Mouse (Mus musculus) liver, embryonic 13.5 days (tissue): ENCODE data around the gene Tbc1d17. TPM values are rescaled to one million over a fixed set of nuclear protein-coding genes. Genes with fewer than 3 reads are reported as not detected.
A peak's percentile ranks its signal among the peaks of the same experiment; 100 is the strongest.

Experiments used
- ATAC-seq: fragments of 200-750 bp; cut with Nextera tagmentation; 2 replicates; pipeline ENCODE4 v1.8.0; 2017; ENCODE audit warnings: low read depth, mild to moderate bottlenecking, moderate number of reproducible peaks, moderate library complexity
- DNase-seq: peaks from one replicate; pipeline ENCODE4 v3.0.0; 2022
- H3K27ac ChIP-seq: fragments of 300-500 bp; sonication (generic); 2 replicates; pipeline ENCODE4 v1.5.1; 2015; ENCODE audit warnings: moderate library complexity, mild to moderate bottlenecking, inconsistent platforms
- H3K27me3 ChIP-seq: fragments of 300-500 bp; sonication (generic); 2 replicates; pipeline ENCODE4 v1.6.1; 2015; ENCODE audit warnings: mild to moderate bottlenecking, inconsistent platforms
- H3K36me3 ChIP-seq: fragments of 300-500 bp; sonication (generic); 2 replicates; pipeline ENCODE4 v1.6.1; 2015; ENCODE audit warnings: mild to moderate bottlenecking, inconsistent platforms
- H3K4me1 ChIP-seq: fragments of 300-500 bp; sonication (generic); replicated peaks from 2 replicates; pipeline ENCODE4 v1.6.1; 2015; ENCODE audit warnings: inconsistent platforms
- H3K4me2 ChIP-seq: fragments of 300-500 bp; sonication (generic); 2 replicates; pipeline ENCODE4 v1.6.1; 2015; ENCODE audit warnings: inconsistent platforms, mild to moderate bottlenecking, moderate library complexity
- H3K4me3 ChIP-seq: fragments of 300-500 bp; sonication (generic); replicated peaks from 2 replicates; pipeline ENCODE4 v1.5.1; 2015; ENCODE audit warnings: mild to moderate bottlenecking, inconsistent platforms
- H3K9ac ChIP-seq: fragments of 300-500 bp; sonication (generic); 2 replicates; pipeline ENCODE4 v1.6.1; 2015; ENCODE audit warnings: mild to moderate bottlenecking, inconsistent platforms
- H3K9me3 ChIP-seq: fragments of 300-500 bp; sonication (generic); replicated peaks from 2 replicates; pipeline ENCODE4 v1.6.1; 2016; ENCODE audit warnings: inconsistent platforms
- WGBS: fragments of 180-500 bp; shearing (Covaris S2); methylation state at CpG from one replicate; pipeline ENCODE4 v1.1.7; 2015; ENCODE audit not compliant: insufficient replicate concordance; 5-methylcytosine and 5-hydroxymethylcytosine counted together
- polyA plus RNA-seq: library from polyadenylated mRNA; unstranded; fragments of >200 nt; fragmentation: Nextera tagmentation; extraction: Ambion mirVana; gene quantifications from 2 replicates; pipeline ENCODE4 v1.2.1, GENCODE M21; 2015

The Tbc1d17 gene
- polyA plus RNA-seq, 1 experiment from 2014 or later, result 29.0 TPM

DNA sequence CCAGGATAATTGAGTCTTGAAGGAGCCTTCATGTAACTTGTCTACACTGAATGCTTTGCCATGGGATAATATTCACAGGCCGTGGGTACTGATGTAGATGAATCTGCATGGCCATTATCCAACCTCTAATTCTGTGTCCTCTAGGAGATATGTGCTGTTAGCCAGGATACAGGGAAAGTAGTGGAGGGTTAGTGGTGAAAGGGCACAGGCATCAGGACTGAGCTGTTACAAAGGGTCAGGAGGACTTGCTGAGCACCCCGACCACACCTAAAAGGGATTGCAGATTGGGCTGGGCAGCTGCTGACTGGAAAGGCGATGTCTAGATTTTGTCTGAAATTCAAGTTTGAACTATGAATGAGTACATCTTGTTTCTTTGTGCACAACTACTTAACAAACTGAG, 28.4 kb downstream of the Tbc1d17 start:
- WGBS, result 79% methylated on average over 3 of the region's 3 CpGs
- Histone ChIP-seq H3K4me1 (peaks cover 84% of the 10 kb centered on the region), H3K36me3 (peaks cover 36% of the 10 kb centered on the region), H3K4me3 (no peak overlapping the region), H3K9ac (peak overlapping the region; percentile 91; the same call in 1 of the 2 replicates), H3K4me2 (peak overlapping the region; percentile 79), H3K27ac (peak overlapping the region; percentile 95), H3K27me3 (no peaks in the 10 kb centered on the region), H3K9me3 (no peaks in the 10 kb centered on the region)
- DNase-seq (no peak), ATAC-seq (no peak)

DNA sequence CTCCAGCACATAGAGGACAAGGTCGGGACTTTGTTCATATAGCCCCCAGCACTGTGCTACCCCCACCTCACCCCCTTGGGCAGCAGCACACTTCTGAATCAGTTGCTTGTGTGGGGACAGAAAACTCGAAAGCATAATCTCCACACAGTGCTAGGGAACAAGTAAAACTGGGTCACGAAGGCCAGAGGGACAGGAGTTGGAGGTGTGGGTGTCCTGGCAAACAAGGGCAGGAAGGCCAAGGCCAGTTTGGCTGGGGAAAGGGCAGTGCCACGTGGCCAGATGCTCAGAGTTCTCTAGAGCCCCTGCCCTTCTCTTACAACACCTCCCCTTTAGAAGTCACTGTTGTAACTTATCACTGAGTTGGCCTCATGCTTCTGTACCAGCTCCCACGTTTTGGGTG, 29.0 kb downstream of the Tbc1d17 start:
- H3K27me3 ChIP-seq, result no peaks in the 10 kb centered on the region
- H3K4me1 ChIP-seq, result peaks cover 84% of the 10 kb centered on the region
- 40% methylated on average over 5 of the region's 5 CpGs for WGBS
- H3K4me3 ChIP-seq, result peak overlapping the region; percentile 74
- H3K27ac ChIP-seq, result peak overlapping the region; percentile 95
- H3K36me3 ChIP-seq, result peaks cover 34% of the 10 kb centered on the region
- ATAC-seq (no peak), DNase-seq (no peak)
- H3K9ac ChIP-seq, result peak overlapping the region; percentile 91
- H3K9me3 ChIP-seq, result no peaks in the 10 kb centered on the region
- peak overlapping the region; percentile 79 for H3K4me2 ChIP-seq

GRCm38 (mm10) chr7:44819391-44819790, 29.5 kb downstream of the Tbc1d17 start:
- H3K27me3 ChIP-seq, result no peaks in the 10 kb centered on the region
- H3K36me3 ChIP-seq, result peaks cover 37% of the 10 kb centered on the region
- H3K4me1 ChIP-seq, result peaks cover 84% of the 10 kb centered on the region
- ATAC-seq, result no peak
- WGBS, result 83% methylated on average over 2 of the region's 2 CpGs
- no peak for DNase-seq
- peak overlapping the region; percentile 79 for H3K4me2 ChIP-seq
- no peaks in the 10 kb centered on the region for H3K9me3 ChIP-seq
- H3K4me3 ChIP-seq, result peak overlapping the region; percentile 74
- peak overlapping the region; percentile 91 for H3K9ac ChIP-seq
- H3K27ac ChIP-seq, result peak overlapping the region; percentile 95

DNA sequence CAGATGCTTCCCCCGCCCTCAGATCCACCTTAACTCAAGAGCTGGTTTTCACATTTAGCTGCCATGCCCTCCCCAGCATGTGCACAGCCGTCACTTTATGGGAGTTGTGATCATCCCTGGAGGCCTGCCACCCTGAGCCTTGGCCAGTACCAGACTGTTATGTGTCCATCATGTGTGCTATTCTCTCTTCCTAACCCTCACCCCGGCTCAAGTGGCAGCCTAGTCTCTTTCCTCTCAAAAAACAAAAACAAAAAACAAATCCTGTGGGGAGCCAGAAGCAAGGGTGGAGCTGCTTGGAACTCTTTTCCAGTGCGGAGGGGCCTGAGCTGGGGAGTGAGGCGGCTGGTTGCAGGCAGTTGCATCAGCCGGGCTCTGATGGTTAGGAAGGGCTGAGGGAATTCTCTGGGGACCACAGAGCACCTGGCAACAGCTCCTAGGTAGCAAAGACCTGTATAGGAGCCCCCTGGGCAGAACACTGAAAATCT, 30.1 kb downstream of the Tbc1d17 start:
- WGBS, result 42% methylated on average over 6 of the region's 6 CpGs
- H3K4me2 ChIP-seq, result peak overlapping the region; percentile 79

GRCm38 (mm10) chr7:44818164-44818563, 30.7 kb downstream of the Tbc1d17 start:
- no peaks in the 10 kb centered on the region for H3K9me3 ChIP-seq
- peak overlapping the region; percentile 91 for H3K9ac ChIP-seq
- peak overlapping the region; percentile 95 for H3K27ac ChIP-seq
- ATAC-seq (no peak), DNase-seq (no peak)
- peaks cover 44% of the 10 kb centered on the region for H3K36me3 ChIP-seq
- H3K4me3 ChIP-seq, result peak overlapping the region; percentile 74
- peak overlapping the region; percentile 79 for H3K4me2 ChIP-seq
- peaks cover 77% of the 10 kb centered on the region for H3K4me1 ChIP-seq
- no peaks in the 10 kb centered on the region for H3K27me3 ChIP-seq
- 27% methylated on average over 2 of the region's 2 CpGs for WGBS

More for the DNA sequence above, 30.1 kb downstream of the Tbc1d17 start:
- H3K9me3 ChIP-seq, result no peaks in the 10 kb centered on the region
- H3K9ac ChIP-seq, result peak overlapping the region; percentile 91
- no peaks in the 10 kb centered on the region for H3K27me3 ChIP-seq
- H3K27ac ChIP-seq, result peak overlapping the region; percentile 95
- H3K36me3 ChIP-seq, result peaks cover 43% of the 10 kb centered on the region
- peak overlapping the region; percentile 74 for H3K4me3 ChIP-seq
- ATAC-seq (no peak), DNase-seq (peak; percentile 34)
- peaks cover 83% of the 10 kb centered on the region for H3K4me1 ChIP-seq

DNA sequence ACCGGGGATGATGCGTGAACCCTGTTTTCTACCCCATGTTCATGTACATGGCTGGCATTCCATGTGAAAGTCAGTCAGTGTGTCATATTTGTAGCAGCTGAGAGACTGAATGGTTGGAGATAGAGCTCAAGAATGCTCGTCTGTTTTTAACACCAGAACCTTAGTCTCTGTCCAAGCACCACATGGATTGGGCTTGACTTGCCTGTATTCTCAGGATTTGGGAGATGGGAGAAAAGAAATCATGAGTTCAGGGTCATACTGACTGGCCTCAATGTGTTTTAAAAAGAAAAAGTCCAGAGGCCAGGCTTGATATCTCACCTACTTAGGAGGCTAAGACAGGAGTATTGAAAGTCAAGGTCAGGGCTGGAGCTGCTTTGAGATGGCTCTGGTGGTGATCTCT, 31.4 kb downstream of the Tbc1d17 start:
- Histone ChIP-seq H3K36me3 (peaks cover 44% of the 10 kb centered on the region), H3K4me2 (peak overlapping the region; percentile 79), H3K9me3 (no peaks in the 10 kb centered on the region), H3K9ac (peak overlapping the region; percentile 91), H3K4me1 (peaks cover 70% of the 10 kb centered on the region), H3K27me3 (no peaks in the 10 kb centered on the region), H3K27ac (peak overlapping the region; percentile 95), H3K4me3 (peak overlapping the region; percentile 74)
- DNase-seq, result no peak
- 22% methylated on average over 3 of the region's 3 CpGs for WGBS
- ATAC-seq, result no peak

DNA sequence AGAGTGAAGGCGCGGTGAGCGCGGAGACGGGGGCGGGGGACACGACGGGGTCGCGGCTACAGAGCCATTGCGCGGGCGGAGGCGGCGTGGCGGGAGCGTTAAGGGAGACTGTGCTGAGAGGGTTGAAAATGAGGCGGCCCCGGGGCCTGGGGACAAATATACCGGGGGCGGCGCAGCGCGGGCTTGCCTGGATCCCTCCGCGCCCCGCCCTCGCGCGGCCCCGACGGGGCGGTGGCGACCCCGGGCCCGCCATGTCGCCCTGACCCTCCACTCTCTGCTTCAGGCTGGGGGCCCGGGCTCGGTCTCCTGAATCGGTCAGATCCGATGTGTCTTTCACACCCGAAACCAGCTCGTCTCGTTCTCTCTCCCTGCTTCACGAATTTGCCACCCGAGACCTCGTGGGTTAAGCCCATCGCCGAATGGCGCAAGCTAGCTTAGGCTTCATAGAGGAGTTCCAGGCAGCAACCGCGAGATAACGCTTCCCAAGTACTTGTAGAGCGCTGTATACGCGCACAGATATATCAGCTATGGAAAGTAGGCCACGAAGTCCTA, 32.3 kb downstream of the Tbc1d17 start, which contains the start of gene Atf5:
Gene Atf5 (minus strand): TSS at position 189 of the 552 bp plus-strand sequence.
- DNase-seq (peak; percentile 58), ATAC-seq (peak; percentile 22)
- WGBS, result under 1% methylated on average over 57 of the region's 57 CpGs
- peaks cover 63% of the 10 kb centered on the region for H3K4me1 ChIP-seq
- no peaks in the 10 kb centered on the region for H3K9me3 ChIP-seq
- H3K9ac ChIP-seq, result peak within 1 kb of the TSS; percentile 91
- H3K4me2 ChIP-seq, result peak within 1 kb of the TSS; percentile 79
- no peaks in the 10 kb centered on the region for H3K27me3 ChIP-seq
- H3K36me3 ChIP-seq, result peaks cover 40% of the 10 kb centered on the region
- peak within 1 kb of the TSS; percentile 95 for H3K27ac ChIP-seq
- peak within 1 kb of the TSS; percentile 74 for H3K4me3 ChIP-seq

DNA sequence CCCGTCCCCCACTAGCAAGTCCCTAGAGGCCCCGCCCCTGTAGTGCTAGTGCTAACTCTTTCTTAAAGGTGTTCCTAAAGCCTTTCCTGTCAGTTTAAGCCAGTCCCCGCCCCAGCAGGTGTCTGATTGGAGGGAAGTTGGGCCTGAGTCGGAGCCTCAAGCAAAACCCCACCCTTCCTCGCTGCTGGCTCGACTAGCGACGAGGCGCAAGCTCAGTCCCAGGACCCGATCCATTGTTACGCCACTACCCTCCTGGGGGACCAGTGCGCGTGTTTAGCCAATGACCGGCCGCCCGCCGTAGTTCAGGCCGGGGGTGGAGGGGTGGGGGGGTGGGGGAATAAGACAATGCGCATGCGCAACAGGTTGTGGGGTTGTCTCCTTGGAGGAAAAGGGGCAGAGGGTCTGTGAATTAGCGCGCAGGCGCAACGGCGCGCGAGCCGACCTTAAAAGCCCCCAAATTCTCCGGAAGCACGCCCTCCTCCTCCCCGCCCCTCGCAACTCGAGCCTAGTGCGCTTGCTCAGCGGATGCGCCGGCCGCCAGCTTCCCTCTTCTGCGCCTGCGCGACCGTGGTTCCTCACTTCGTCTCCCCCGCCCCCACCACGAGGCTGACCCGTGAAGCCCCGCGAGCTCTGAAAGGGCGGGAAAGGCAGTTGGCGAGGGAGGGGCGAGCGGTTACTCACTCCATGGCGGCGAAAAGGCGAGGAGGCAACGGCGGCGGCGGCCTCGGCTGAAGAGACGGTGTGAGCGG, 33.0 kb downstream of the Tbc1d17 start, which contains the start of the genes Nup62 and Il4i1:
Gene Nup62 (plus strand): TSS at position 368 of the 749 bp plus-strand sequence.
Gene Il4i1 (plus strand): TSS at position 667 of the 749 bp plus-strand sequence.
- Histone ChIP-seq H3K36me3 (peaks cover 46% of the 10 kb centered on the region), H3K4me1 (peaks cover 56% of the 10 kb centered on the region), H3K4me2 (peak within 1 kb of the TSS; percentile 79), H3K27me3 (no peaks in the 10 kb centered on the region), H3K27ac (peak within 1 kb of the TSS; percentile 95), H3K4me3 (peak within 1 kb of the TSS; percentile 74), H3K9me3 (no peaks in the 10 kb centered on the region), H3K9ac (peak within 1 kb of the TSS; percentile 91)
- WGBS, result under 1% methylated on average over 62 of the region's 62 CpGs
- ATAC-seq (peak; percentile 90), DNase-seq (peak; percentile 98)

DNA sequence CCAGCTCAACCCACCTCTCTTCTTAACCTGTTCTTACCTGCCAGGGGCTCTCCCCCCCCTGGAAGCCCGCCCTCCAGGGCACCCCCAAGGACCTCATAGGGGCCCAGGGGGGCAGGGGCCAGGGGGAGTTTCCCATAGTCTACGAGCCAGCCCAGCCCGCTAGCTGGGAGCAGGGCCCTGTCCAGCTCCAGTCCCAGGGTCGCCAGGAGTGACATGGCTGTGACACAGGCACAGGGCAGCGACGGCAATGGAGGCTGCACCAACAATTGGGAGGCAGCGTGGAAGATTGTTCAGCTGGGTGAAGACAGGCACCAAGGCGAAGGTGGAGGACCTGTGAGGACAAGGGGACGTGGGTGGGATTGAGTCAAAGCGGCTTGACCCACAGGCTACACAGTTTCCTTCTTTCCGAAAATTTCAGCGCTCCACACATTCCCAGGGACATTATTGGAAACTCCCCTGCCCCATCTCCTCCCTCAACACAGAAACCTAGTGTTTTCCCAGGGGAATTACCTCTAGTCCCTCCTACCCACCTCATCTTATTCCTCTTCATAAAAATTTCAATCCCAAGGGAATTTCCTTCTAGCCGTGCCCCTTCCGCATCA, 33.8 kb downstream of the Tbc1d17 start:
- peak overlapping the region; percentile 91 for H3K9ac ChIP-seq
- ATAC-seq, result no peak
- H3K4me3 ChIP-seq, result peak overlapping the region; percentile 74
- WGBS, result 40% methylated on average over 14 of the region's 14 CpGs
- peaks cover 48% of the 10 kb centered on the region for H3K4me1 ChIP-seq
- H3K9me3 ChIP-seq, result no peaks in the 10 kb centered on the region
- no peak for DNase-seq
- H3K36me3 ChIP-seq, result peaks cover 45% of the 10 kb centered on the region
- peak overlapping the region; percentile 95 for H3K27ac ChIP-seq
- peak overlapping the region; percentile 79 for H3K4me2 ChIP-seq
- no peaks in the 10 kb centered on the region for H3K27me3 ChIP-seq

DNA sequence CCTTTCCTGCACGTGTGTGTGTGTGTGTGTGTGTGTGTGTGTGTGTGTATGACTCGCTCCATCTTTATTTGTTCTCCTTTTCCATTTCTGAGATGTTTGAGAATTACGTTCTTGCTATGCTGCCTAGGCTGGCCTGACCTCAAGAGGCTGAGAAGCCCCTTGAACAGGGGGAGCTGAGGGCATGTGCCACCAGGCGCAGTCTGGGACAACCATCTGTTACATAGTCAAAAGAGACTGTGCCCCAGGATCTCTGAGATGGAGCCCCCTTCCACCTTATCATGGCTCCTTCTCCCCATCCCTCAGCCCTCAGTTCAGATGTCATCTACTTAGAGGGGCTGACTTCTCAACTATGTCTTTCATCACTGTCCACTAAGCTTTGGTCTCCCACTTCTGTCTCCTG, 34.5 kb downstream of the Tbc1d17 start:
- Histone ChIP-seq H3K36me3 (peaks cover 39% of the 10 kb centered on the region), H3K9ac (peak overlapping the region; percentile 91; the same call in 1 of the 2 replicates), H3K9me3 (no peaks in the 10 kb centered on the region), H3K4me3 (peak overlapping the region; percentile 74), H3K4me1 (peaks cover 41% of the 10 kb centered on the region), H3K27ac (no peak overlapping the region), H3K27me3 (no peaks in the 10 kb centered on the region), H3K4me2 (peak overlapping the region; percentile 79)
- no peak for ATAC-seq
- 90% methylated on average over 4 of the region's 4 CpGs for WGBS
- DNase-seq, result no peak

- Histone ChIP-seq H3K27ac (no peak overlapping the region), H3K27me3 (no peaks in the 10 kb centered on the region), H3K4me2 (peak overlapping the region; percentile 79), H3K36me3 (peaks cover 35% of the 10 kb centered on the region), H3K9ac (0 out of 2 replicates have a peak overlapping the region, but pooled peaks have one; percentile 10), H3K4me1 (peaks cover 37% of the 10 kb centered on the region), H3K4me3 (no peak overlapping the region; the same call in 1 of the 2 replicates), H3K9me3 (no peaks in the 10 kb centered on the region)
- DNase-seq, result no peak
- WGBS, result 73% methylated on average over 3 of the region's 3 CpGs
- no peak for ATAC-seq
Measured at GRCm38 (mm10) chr7:44813985-44814384, 34.9 kb downstream of the Tbc1d17 start.
